Mouse (Mus musculus) intestine, embryonic 15.5 days (tissue): Measurements from ENCODE around the gene Cd3e. TPM values are rescaled to one million over a fixed set of nuclear protein-coding genes. Genes with fewer than 3 reads are reported as not detected.
A peak's percentile ranks its signal among the peaks of the same experiment; 100 is the strongest.

Source experiments
- ATAC-seq: fragments of 200-750 bp; cut with Nextera tagmentation; 2 replicates; pipeline ENCODE4 v1.8.0; 2017; ENCODE audit warnings: moderate TSS enrichment, moderate library complexity
- H3K27ac ChIP-seq: fragments of 300-500 bp; sonication (generic); 2 replicates; pipeline ENCODE4 v1.5.1; 2015; ENCODE audit warnings: mild to moderate bottlenecking, inconsistent platforms
- H3K27me3 ChIP-seq: fragments of 300-500 bp; sonication (generic); replicated peaks from 2 replicates; pipeline ENCODE4 v1.6.1; 2015; ENCODE audit warnings: inconsistent platforms
- H3K36me3 ChIP-seq: fragments of 300-500 bp; sonication (generic); 2 replicates; pipeline ENCODE4 v1.6.1; 2015; ENCODE audit warnings: inconsistent platforms
- H3K4me1 ChIP-seq: fragments of 300-500 bp; sonication (generic); replicated peaks from 2 replicates; pipeline ENCODE4 v1.6.1; 2015; ENCODE audit warnings: inconsistent platforms
- H3K4me2 ChIP-seq: fragments of 300-500 bp; sonication (generic); replicated peaks from 2 replicates; pipeline ENCODE4 v1.6.1; 2015; ENCODE audit warnings: mild to moderate bottlenecking, inconsistent platforms
- H3K4me3 ChIP-seq: fragments of 300-500 bp; sonication (generic); replicated peaks from 2 replicates; pipeline ENCODE4 v1.5.1; 2015; ENCODE audit warnings: inconsistent platforms
- H3K9ac ChIP-seq: fragments of 300-500 bp; sonication (generic); 2 replicates; pipeline ENCODE4 v1.6.1; 2015; ENCODE audit warnings: inconsistent platforms
- H3K9me3 ChIP-seq: fragments of 300-500 bp; sonication (generic); 2 replicates; pipeline ENCODE4 v1.6.1; 2016; ENCODE audit warnings: inconsistent platforms
- WGBS: fragments of 180-500 bp; shearing (Covaris S2); methylation state at CpG from one replicate; pipeline ENCODE4 v1.1.7; 2015; 5-methylcytosine and 5-hydroxymethylcytosine counted together
- polyA plus RNA-seq: library from polyadenylated mRNA; unstranded; fragments of >200 nt; fragmentation: Nextera tagmentation; extraction: Ambion mirVana; gene quantifications from 2 replicates; pipeline ENCODE4 v1.2.1, GENCODE M21; 2015

Gene Cd3e
- polyA plus RNA-seq, result 1.4 and 1.8 TPM in 2 replicates

GRCm38 (mm10) chr9:45009180-45010078 lies at the start of gene Cd3e:
Cd3e (minus strand) TSS chr9:45009627.
- no peak for ATAC-seq
- Histone ChIP-seq H3K27me3 (no peaks in the 10 kb centered on the region), H3K9ac (no peak within 1 kb of the TSS), H3K27ac (no peak within 1 kb of the TSS), H3K4me3 (no peak within 1 kb of the TSS), H3K9me3 (no peaks in the 10 kb centered on the region), H3K4me1 (no peaks in the 10 kb centered on the region), H3K4me2 (no peak within 1 kb of the TSS), H3K36me3 (no peaks in the 10 kb centered on the region)
- 85% methylated on average over 19 of the region's 19 CpGs for WGBS

GRCm38 (mm10) chr9:45058304-45058940 lies 49.0 kb upstream of the Cd3e start:
- no peak overlapping the region for H3K27ac ChIP-seq
- no peaks in the 10 kb centered on the region for H3K27me3 ChIP-seq
- no peaks in the 10 kb centered on the region for H3K9me3 ChIP-seq
- no peak overlapping the region for H3K4me2 ChIP-seq
- no peak overlapping the region for H3K9ac ChIP-seq
- H3K4me3 ChIP-seq, result no peak overlapping the region
- no peaks in the 10 kb centered on the region for H3K36me3 ChIP-seq
- WGBS, result 38% methylated on average over 5 of the region's 5 CpGs
- ATAC-seq, result no peak
- peaks cover 5% of the 10 kb centered on the region; the same call in 1 of the 2 replicates for H3K4me1 ChIP-seq

GRCm38 (mm10) chr9:45055082-45055713 lies 45.8 kb upstream of the Cd3e start, which contains the start of gene Mpzl3:
Mpzl3 (plus strand) TSS chr9:45055186.
- no peaks in the 10 kb centered on the region for H3K36me3 ChIP-seq
- peak within 1 kb of the TSS; percentile 36 for H3K9ac ChIP-seq
- peak; percentile 95 for ATAC-seq
- H3K4me1 ChIP-seq, result peaks cover 3% of the 10 kb centered on the region; the same call in 1 of the 2 replicates
- H3K27ac ChIP-seq, result peak within 1 kb of the TSS; percentile 96
- H3K27me3 ChIP-seq, result no peaks in the 10 kb centered on the region
- under 1% methylated on average over 33 of the region's 33 CpGs for WGBS
- H3K4me3 ChIP-seq, result peak within 1 kb of the TSS; percentile 60
- peak within 1 kb of the TSS; percentile 64 for H3K4me2 ChIP-seq
- H3K9me3 ChIP-seq, result no peaks in the 10 kb centered on the region

GRCm38 (mm10) chr9:45050301-45050700 lies 40.9 kb upstream of the Cd3e start:
- H3K9me3 ChIP-seq, result no peaks in the 10 kb centered on the region
- WGBS, result 86% methylated on average over 2 of the region's 2 CpGs

GRCm38 (mm10) chr9:45049731-45050130 lies 40.3 kb upstream of the Cd3e start:
- H3K9me3 ChIP-seq, result no peaks in the 10 kb centered on the region
- H3K4me3 ChIP-seq, result no peak overlapping the region
- no peak overlapping the region for H3K4me2 ChIP-seq
- 91% methylated on average over 1 of the region's 1 CpGs for WGBS
- H3K4me1 ChIP-seq, result no peaks in the 10 kb centered on the region
- no peaks in the 10 kb centered on the region for H3K27me3 ChIP-seq
- H3K9ac ChIP-seq, result no peak overlapping the region
- H3K27ac ChIP-seq, result no peak overlapping the region
- ATAC-seq, result no peak
- H3K36me3 ChIP-seq, result no peaks in the 10 kb centered on the region; the same call in 1 of the 2 replicates

More at GRCm38 (mm10) chr9:45050301-45050700, 40.9 kb upstream of the Cd3e start:
- Histone ChIP-seq H3K9ac (no peak overlapping the region), H3K4me2 (no peak overlapping the region), H3K4me3 (no peak overlapping the region), H3K27ac (no peak overlapping the region), H3K36me3 (no peaks in the 10 kb centered on the region; the same call in 1 of the 2 replicates), H3K4me1 (no peaks in the 10 kb centered on the region), H3K27me3 (no peaks in the 10 kb centered on the region)
- no peak for ATAC-seq

GRCm38 (mm10) chr9:45048511-45048910 lies 39.1 kb upstream of the Cd3e start:
- Histone ChIP-seq H3K4me1 (no peaks in the 10 kb centered on the region), H3K9ac (no peak overlapping the region), H3K27ac (no peak overlapping the region), H3K9me3 (no peaks in the 10 kb centered on the region), H3K36me3 (no peaks in the 10 kb centered on the region; the same call in 1 of the 2 replicates), H3K4me3 (no peak overlapping the region), H3K4me2 (no peak overlapping the region), H3K27me3 (peaks cover 3% of the 10 kb centered on the region; the same call in 1 of the 2 replicates)
- no peak for ATAC-seq
- WGBS, result 21% methylated on average over 4 of the region's 4 CpGs

- H3K9me3 ChIP-seq, result no peaks in the 10 kb centered on the region
- no peak for ATAC-seq
- peaks cover 9% of the 10 kb centered on the region for H3K27me3 ChIP-seq
- H3K27ac ChIP-seq, result no peak overlapping the region
- no peak overlapping the region for H3K4me2 ChIP-seq
- WGBS, result 89% methylated on average over 16 of the region's 16 CpGs
- no peak overlapping the region for H3K4me3 ChIP-seq
- no peaks in the 10 kb centered on the region; the same call in 1 of the 2 replicates for H3K36me3 ChIP-seq
- no peaks in the 10 kb centered on the region for H3K4me1 ChIP-seq
- no peak overlapping the region for H3K9ac ChIP-seq
These were observed 37.5 kb upstream of the Cd3e start for GRCm38 (mm10) chr9:45046973-45047372.

GRCm38 (mm10) chr9:45042947-45043346 lies 33.5 kb upstream of the Cd3e start:
- Histone ChIP-seq H3K4me3 (peak overlapping the region; percentile 41), H3K27me3 (peaks cover 15% of the 10 kb centered on the region), H3K36me3 (no peaks in the 10 kb centered on the region), H3K27ac (peak overlapping the region; percentile 64), H3K4me1 (0 out of 2 replicates have a peak, but pooled peaks cover 3% of the 10 kb centered on the region), H3K4me2 (peak overlapping the region; percentile 55), H3K9me3 (no peaks in the 10 kb centered on the region), H3K9ac (peak overlapping the region; percentile 39)
- 2% methylated on average over 10 of the region's 10 CpGs for WGBS
- ATAC-seq, result no peak

GRCm38 (mm10) chr9:45042056-45042720 lies 32.8 kb upstream of the Cd3e start:
- Histone ChIP-seq H3K4me2 (peak overlapping the region; percentile 55), H3K9me3 (no peaks in the 10 kb centered on the region), H3K36me3 (no peaks in the 10 kb centered on the region), H3K4me1 (0 out of 2 replicates have a peak, but pooled peaks cover 3% of the 10 kb centered on the region), H3K27ac (peak overlapping the region; percentile 64), H3K27me3 (peaks cover 15% of the 10 kb centered on the region), H3K9ac (peak overlapping the region; percentile 39), H3K4me3 (peak overlapping the region; percentile 41)
- peak; percentile 96 for ATAC-seq
- 2% methylated on average over 20 of the region's 20 CpGs for WGBS

- peak; percentile 53 for ATAC-seq
- Histone ChIP-seq H3K27me3 (peaks cover 15% of the 10 kb centered on the region), H3K4me2 (peak overlapping the region; percentile 55), H3K4me3 (no peak overlapping the region), H3K36me3 (no peaks in the 10 kb centered on the region), H3K4me1 (0 out of 2 replicates have a peak, but pooled peaks cover 3% of the 10 kb centered on the region), H3K9ac (no peak overlapping the region), H3K27ac (peak overlapping the region; percentile 64), H3K9me3 (no peaks in the 10 kb centered on the region)
- 26% methylated on average over 17 of the region's 17 CpGs for WGBS
These were observed 31.9 kb upstream of the Cd3e start for GRCm38 (mm10) chr9:45041131-45041838.
